Mouse (Mus musculus) kidney, adult 2 months (tissue): ENCODE data around the gene Gng5.

Experiments used
- CTCF ChIP-seq: fragments of 200-500 bp; conservative IDR thresholded peaks from 2 replicates; pipeline ENCODE4 v1.5.1; 2011; ENCODE audit warnings: low read depth, mild to moderate bottlenecking, control low read depth, low read length, moderate library complexity, mixed read lengths; ENCODE audit not compliant: insufficient read depth, insufficient read length
- POLR2A ChIP-seq: fragments of 200-500 bp; IDR thresholded peaks from one replicate; pipeline ENCODE4 v1.6.1; 2011; ENCODE audit warnings: low read depth, low read length, control low read depth

DNA sequence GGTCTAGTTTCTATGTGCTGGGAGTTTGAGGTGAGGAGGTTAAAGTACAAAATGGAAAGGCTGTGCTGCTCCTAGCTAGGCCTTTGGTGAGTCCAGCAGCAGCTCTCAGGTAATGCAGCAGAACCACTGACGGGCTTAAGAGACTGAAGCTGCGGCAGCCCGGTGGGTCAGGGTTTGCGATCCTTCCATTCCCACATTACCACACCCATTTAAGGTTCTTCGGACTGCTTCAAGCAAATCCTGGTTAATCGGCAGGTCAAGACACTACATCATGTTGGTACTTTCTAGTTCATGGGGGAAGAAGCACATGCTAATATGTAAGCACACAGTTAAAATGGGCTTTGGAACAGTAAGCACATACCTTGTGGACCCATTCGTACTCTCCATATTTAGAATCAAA lies 7.1 kb downstream of the Gng5 start:
- TF ChIP-seq CTCF (no peak), POLR2A (no peak)
